Mouse (Mus musculus) megakaryocyte, adult 5-6 weeks (primary cell): ENCODE data around the gene Amn1. TPM values are rescaled to one million over a fixed set of nuclear protein-coding genes. Genes with fewer than 3 reads are reported as not detected.
"Not testable (repeated sequence)": the region's sequence is repeated elsewhere in the genome, so short reads cannot be mapped to it uniquely, and the experiment has no call there.

Experiments
- ATAC-seq: 2 replicates; pipeline ENCODE4 v1.8.0; 2016; ENCODE audit warnings: mild to moderate bottlenecking, inconsistent platforms; ENCODE audit not compliant: poor library complexity, severe bottlenecking
- total RNA-seq, 2 experiments: library from RNA; stranded (forward) in 1 of 2; stranded (reverse) in 1 of 2; fragments of 153-499, 151-499 nt in 1 of 2; fragments of 221-1000, 200-1000 nt in 1 of 2; gene quantifications; 2 replicates each; pipeline versions ENCODE4 v1.2.3 to v1.2.4; 2015 to 2017

Gene Amn1
- total RNA-seq, 2 experiments from 2014 or later = 14.7 to 19.6 TPM

DNA sequence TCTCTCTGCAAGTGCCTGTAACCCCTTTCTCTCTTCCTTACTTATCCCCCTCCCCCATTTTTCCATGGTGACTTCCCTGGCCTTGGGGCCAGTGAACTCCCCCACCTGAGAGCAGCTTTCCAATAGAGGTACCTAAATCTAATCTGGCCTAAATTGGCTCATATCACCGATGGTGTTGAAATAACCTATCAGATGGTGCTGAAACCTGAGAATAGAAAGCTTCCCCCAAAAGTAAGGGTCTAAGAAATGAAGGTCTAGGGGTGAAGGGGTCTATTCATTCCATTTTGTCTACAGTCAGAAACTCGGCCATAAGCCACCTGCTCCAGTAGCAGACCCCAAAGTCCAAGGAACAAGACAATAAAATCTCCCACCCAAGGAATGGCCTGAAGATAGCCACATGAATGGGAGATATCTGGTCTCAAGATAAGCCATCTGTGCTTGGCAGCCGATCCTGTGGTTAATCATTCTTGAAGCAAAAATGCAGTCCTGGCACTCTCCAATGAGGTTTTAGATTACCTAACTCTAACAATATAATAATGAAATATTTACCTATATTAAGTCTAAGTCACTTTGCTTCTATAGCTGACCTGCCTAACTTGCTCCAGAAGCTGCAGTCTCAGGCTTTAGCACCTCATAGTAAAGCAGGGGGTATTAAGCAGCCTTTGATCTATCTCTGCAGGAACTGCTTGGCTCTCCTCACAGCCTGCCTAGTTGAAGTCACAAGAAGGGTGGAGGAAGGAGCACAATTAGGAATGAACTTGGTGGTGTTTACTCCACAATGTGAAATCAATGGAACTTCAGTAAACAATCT is 33.3 kb downstream of the Amn1 start:
- peak; percentile 18; the same call in 1 of the 2 replicates for ATAC-seq

DNA sequence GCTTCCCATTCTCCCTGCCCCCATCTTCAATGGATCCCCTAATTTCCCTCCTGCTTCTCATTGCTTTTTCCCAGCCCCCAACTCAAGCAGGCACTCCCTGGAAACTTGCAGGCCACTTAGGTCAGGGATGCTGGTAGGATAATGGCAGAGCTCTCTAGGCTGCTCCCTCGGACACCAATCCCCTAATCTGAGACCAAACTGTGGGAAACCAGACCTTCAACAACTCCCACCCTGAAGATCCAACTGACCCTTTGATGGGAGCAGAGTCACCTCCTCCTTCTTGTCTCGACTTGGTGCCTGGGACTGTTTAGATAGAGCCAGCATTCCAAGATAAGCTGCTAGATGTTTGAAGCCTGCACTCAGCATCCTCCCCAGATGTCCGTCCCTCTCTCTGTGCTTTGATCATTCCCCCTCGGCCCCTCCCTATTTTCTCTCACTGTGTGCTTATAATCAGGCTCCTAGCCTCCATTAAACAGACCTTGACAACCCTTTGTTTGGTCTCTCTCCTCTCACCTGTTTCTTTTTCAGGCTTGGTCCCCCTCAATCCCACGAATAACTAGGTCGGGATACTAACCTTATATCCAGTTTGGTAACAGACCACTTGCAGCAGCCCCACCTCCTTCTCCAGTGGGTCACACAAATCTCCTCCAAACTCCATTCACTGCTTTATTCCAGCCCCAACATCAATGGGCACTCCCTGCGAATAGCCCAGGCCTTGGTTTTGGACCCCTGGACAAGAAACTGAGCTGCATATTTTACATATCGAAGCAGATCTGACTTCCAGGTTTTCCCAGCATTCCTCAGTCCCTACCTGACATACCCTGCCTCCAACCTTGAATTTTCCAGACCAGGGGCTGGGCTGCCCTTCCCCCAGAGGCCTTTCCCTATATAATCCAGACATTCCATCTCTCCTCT is 34.1 kb downstream of the Amn1 start:
- no peak for ATAC-seq

DNA sequence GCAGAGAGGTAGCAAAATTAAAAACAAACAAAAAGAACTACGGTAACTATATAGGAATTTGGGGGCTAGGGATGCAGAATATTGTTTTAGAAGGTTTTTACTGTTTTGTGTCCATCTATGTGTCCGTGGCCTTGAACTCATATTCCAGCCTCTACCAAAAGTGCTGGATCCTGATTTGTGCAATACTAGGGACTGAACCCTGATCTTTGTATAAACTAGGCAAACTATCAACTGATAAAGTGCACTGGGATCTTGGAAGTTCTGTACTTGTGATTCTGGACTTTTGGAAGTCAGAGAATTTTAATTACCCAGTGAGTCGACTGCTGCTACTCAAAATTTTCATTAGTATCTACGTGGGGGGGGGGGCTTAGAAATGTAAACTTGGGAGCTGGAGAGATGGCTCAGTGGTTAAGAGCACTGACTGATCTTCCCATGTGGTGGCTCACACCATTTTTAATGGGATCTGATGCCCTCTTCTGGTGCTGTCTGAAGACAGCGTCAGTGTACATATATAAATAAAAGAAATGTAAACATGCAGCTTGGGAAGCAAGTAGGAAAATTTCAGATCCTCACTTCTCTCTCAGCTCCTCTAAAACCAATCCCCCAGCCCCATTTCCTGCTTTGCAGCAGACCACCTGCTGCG is 34.9 kb downstream of the Amn1 start:
- no peak for ATAC-seq

DNA sequence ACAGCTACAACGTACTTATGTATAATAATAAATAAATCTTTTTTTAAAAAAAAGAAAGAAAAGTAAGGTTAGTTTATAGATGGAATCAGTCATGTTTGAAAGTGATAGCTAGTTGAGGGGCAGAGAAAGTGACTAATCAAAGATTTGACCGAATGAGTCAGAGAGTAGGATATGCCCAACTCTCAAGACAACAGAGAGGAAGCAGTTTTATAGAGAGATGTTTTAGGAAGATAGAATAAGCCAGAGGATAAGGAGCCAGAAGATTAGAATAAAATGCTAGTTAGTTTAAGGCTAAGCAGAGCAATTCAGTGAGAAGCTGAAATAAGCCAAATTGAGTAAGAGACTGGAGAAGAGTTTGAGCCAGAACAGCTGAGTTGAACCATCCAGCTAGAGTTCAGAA is 36.4 kb downstream of the Amn1 start:
- ATAC-seq = no peak

DNA sequence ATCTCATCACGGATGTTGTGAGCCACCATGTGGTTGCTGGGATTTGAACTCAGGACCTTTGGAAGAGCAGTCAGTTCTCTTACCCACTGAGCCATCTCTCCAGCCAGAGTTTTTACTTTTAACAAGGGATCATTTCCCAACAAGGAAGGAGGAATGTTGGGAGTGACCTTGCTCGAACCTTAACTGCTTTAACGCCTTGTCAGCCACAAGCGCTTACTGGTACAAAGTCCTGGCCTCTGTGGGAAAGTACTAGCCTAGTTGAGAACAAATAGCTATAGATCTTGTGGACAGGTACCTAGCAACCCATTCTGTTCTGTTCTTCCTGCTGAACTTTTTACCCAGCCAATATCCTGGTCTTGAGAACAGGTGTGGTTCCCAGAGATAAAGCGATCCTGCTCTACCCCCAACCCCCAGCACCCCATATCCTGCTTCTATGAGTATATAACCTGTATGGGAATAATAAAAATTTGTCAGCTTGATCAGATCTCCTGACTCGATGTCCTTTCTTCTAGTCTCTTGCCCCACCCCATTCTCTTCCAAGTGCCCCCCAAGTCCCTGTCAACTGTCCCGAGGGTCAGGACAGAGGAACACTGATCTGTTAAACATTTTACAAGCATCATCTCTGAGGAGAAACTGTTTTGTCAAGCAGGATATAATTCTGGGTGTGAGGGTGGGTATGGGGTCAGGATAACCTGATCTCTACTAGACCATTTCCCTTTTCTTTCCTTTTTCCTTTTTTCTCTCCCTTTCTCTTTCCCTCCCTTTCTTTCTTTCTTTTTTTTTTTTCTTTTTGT is 39.9 kb downstream of the Amn1 start:
- no peak for ATAC-seq

DNA sequence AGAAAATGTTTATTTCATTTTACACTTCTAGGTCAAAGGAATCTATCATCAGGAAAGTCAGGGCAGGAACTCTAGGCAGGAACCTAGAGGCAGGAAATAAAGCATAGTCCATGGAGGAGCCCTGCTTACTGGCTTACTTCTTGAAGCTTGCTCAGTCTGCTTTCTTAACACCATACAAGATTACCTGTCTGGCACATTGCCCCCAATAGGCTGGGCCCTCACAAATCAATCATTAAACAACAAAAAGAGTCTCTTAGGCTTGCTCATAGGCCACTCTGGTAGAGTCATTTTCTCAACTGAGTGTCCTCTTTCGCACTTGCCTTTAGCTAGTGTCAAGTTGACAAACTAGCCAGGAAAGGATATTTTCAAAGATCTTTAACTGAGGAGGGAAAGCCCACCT is 43.4 kb downstream of the Amn1 start:
- ATAC-seq = no peak

DNA sequence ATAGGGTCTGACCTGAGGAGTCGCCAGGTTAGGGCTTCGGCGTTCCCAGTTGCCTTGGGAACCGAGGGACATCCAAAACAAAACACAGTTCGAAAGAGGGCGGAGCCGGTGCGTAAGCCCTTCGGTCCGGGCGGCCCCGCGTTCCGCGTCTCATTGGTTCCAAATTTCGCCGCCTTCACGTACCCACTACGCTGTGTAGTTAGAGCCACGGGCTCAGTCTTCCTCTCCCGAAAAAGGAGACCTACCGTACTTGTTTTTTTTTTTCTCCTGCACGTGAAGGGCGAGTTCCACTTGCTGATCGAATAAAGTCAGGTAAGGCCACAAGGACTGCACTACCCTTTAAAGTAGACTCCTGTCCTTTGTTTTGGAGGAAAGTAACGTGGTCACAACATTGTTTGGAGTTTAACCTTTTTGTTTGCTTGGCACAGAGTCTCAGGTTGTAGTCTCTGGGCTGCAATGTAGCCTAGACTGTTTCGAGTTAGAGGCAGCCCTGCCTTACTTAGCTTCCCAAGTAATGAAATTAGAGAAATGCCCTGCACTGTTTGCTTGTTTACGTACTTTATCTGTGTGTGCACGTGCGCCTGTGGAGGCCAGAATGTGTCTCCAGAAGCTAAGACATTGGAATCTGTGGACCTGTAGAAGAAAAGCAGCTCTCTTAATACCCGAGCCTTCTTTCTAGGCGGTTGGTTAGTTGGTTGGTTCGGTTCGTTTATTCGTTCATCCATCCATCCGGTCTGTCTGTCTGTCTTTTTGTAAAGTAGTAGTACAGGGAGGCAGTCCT is 46.9 kb downstream of the Amn1 start:
- peak; percentile 91 for ATAC-seq

DNA sequence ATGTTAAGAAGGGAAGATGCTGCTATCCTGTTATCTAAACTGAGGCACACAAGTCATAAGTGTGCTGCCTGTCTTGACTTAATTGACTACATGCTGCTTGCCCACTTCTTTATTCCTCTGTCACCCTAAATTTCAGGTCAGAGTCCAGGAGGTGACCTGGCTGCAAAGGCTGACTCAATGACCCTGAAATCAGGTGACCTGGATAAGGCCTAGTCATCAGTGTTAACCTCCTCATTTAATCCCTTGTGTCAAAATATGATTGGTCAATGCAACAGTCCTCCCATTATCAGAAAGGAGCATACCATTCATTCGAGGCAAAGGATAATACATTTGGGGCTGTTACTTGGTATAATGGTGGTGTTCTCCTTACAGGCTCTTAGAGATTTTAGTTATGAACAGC is 49.0 kb downstream of the Amn1 start, which contains the start of gene Etfbkmt:
Etfbkmt (plus strand) TSS at position 379 of the 400 bp plus-strand sequence.
- no peak for ATAC-seq

DNA sequence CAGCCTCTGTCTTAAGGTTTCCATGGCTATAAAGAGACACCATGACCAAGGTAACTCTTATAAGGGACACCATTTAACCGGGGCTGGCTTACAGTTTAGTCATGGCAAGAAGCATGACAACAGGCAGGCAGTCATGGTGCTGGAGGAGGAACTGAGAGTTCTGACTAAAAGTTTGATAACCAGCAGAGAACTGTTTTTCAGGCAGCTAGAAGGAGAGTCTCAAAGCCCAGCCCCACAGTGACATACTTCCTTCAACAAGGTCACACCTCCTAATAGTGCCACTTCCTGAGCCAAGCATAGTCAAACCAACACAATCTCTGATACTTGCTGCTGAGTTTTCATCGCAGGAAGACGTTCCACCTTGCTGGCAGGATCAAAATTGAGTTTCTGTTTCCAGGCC is 49.5 kb downstream of the Amn1 start:
- ATAC-seq = peak; percentile 17; the same call in 1 of the 2 replicates

DNA sequence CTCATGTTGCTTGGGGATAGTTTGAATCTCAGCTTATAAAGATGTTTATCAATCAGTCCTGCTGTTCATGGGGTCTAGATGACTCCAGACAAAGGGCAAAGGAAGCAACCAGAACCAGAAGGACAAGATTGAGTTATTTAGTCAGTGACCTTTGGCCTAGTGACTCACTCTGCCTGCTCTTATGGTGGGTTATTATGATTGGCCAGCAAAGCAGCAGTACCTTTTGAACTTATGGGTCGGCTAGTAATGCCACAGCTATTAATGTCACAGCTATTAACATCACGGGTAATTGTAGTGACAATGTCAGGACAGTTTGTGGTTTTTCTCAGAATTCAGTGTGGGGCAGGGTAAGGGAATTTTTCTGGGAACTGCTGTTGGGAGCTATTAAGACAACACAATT is 50.6 kb downstream of the Amn1 start:
- ATAC-seq = no peak

DNA sequence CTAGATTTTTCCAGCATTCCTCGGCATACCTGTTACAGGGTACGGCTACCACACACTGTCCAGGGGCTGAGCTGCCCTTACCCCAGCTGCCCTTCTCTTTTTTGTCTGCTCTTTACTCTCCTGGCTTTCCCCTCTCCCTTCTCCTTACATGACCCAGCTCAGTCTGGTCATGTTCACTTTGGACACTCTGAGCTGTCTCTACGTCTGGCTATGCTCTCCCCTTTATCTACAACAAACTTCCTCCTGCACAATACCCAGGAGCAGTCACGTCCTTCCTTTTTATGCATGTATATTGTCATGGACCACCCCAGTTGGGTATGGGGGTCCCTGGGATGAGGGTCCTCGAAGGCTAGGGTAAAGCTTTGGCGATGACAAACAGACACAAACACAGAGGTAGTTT is 52.9 kb downstream of the Amn1 start:
- ATAC-seq = no peak

DNA sequence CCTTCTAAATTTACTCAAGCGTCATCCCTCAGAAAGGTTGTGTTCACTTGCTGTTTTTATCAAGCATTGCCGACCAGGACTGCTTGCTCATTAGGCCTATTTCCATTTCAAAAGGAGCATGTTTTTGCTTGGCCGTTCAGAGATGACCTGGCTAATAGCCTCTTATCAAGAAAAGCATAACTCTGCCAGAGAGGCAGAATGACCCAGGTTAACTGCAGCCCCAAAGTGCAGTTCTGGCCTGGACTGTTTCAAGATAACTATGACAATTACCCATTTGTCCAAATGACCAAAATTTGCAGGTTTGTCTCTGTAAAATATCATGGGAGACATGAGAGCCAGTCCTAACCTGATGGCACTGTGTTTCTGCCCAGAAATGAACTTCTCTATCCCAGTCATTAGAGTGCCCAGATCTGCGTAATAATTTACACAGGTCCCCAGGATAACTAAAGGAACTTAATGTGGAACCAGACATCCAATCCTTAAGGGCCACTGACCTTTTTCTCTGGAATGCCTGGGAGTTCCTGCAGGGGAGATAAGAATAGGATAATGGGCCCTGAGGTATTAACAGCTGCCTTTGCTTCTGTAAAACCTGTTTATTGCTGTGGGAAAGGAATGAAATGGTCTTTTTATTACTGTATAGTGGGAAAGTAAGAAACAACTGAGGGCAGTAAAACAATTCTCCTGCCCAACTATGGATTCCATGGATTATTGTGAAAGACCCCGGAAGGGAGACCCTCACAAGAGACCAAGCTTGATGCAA is 53.9 kb downstream of the Amn1 start:
- no peak for ATAC-seq

DNA sequence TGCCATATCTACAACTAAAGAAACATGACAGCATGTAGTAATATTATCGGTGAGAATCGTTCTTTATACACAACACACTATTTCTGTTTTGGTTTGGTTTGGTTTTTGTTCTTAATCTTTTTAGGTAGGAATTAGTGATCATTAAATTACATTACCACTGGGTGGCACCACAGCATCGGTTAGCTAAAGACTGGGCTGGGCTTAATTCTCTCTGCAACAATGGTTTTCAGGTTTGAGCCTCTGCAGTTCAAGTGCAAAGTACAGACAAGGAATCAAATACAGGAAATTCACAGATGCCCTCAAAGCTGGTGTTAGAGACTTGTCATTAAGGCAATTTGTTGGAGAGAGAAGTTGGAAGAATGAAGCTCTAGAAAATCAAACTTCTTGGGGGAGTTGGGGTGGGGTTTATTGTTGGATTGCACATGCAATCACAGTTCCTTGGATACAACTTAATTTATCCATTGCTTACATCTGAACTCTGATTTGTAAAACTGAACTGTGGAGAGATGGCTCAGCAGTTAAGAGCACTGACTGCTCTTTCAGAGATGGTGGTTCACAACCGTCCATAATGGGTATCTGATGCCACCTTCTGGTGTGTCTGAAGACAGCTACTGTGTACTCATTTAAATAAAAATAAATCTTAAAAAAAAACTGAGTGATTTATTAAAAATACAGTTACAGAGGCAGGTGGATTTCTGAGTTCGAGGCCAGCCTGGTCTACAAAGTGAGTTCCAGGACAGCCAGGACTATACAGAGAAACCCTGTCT is 56.0 kb downstream of the Amn1 start:
- ATAC-seq = peak; percentile 99

DNA sequence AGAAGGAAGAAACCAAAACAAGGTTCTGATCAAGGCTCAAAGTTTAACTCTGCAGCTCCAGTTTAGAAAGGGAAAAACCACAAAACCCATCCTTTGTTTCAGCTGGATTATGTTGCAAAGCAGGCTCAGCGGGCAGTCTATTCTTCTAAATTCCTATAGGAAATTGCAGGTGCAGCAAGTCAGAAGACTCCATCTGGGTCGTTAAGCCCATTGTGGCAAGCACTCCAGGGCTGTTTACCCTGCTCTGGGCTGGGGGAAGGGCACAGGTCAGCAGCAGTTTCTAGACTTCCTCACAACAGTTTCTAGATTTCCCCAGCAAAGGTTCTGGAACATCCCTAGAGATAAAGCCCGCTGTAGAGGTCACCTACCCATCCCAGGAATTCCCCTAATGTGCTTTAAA is 57.4 kb downstream of the Amn1 start:
- no peak for ATAC-seq

DNA sequence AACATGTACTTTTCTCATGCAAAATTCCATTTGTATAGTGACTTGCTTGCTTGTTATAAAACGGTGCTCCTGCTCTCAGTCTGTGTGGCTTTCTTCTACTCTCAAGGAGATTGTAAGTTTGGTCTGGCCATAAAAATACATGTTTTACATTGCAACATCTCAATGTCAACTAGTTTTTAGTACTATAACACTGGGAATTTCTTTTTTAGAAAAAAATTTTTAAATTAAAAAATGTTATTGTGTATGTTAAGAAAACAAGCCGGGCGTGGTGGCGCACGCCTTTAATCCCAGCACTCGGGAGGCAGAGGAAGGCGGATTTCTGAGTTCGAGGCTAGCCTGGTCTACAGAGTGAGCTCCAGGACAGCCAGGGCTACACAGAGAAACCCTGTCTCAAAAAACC is 58.6 kb downstream of the Amn1 start, which contains the start of gene Gm10203:
Gm10203 (plus strand) TSS at position 301 of the 400 bp plus-strand sequence.
- not testable (repeated sequence) for ATAC-seq

DNA sequence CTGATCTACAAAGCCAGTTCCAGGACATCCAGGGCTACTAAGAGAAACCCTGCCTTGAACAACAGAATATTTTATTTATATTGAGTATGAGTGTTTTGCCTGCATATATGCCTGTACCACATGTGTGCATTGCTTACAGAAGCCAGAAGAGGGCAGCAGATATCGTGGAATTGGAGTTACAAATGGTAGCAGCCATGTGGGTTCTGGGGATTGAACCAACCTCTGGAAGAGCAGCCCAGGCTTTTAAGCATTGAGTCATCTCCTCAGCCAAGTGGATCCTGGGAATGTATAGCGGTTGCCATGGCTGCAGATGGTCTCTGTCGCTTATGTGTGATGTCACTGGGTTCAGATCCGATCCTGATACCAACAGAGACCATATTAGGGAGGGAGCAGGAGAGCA is 61.8 kb downstream of the Amn1 start:
- ATAC-seq = peak; percentile 85

DNA sequence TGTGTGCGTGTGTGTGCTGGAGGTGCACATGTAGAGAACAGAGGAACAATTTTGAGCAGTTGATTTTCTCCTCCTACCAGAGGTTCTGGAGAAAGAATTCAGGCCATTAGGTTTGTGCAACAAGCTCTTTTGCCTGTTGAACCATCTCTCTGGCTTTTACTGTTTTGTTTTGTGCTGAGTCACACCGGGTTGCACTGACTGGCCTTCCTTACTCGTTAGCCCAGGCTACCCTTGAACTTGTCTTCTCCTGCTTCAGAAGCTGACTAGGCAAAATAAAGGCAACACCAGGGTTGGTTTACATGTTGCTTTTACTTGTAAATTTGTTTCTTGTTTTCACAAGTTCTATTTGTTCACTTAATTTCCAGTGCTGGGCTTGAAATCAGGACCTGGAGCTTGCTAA is 65.5 kb downstream of the Amn1 start:
- no peak for ATAC-seq

DNA sequence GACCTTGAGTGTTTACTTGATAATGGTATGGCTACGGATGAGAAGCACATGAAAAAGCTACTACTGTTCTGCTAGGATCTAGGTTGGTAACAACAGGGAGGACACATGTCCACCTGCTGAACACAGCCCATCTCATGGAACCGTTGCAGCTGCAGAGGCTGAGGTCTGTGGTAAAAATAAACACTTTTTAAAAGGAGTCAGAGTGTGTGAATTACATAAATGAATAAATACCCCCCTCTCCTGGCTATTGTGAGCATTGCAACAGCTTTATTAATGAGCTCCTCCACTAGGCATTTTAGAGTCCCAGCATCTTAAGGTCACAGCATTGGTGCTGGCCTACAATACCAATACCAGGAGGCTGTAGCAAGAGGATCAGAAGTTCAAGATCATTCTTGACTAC is 68.7 kb downstream of the Amn1 start:
- ATAC-seq = peak; percentile 87
